Mouse (Mus musculus) kidney, postnatal 10 days (tissue): ENCODE data around the gene Nol4l.
A peak's percentile ranks its signal among the peaks of the same experiment; 100 is the strongest.
"Not testable (repeated sequence)": the region's sequence is repeated elsewhere in the genome, so short reads cannot be mapped to it uniquely, and the experiment has no call there.

Source experiments
- DNase-seq: peaks from one replicate; pipeline ENCODE4 v3.0.0; 2021; ENCODE audit warnings: mixed read lengths

Gene Nol4l

DNA sequence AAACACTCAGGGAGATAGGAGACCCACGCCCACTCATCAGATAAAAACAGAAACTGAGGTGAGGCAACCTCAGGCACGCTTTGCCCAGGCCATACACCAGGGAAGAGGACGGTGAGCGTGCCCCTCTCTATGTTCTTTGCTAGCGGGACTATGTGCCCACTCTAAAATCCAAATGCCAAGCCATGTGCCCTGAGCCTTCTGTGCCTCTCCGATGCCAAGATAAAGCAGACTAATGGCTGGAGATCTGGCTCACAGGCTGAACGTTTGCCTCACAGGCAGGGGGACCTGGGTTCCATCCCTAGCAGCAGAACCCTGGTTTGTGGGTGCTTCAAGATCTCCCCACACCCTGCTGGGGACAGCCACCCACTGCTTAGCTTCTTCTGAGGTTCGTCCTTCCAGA is 19.6 kb downstream of the Nol4l start:
- no peak for DNase-seq

GRCm38 (mm10) chr2:153509211-153510029 is 20.4 kb downstream of the Nol4l start:
- no peak for DNase-seq

- no peak for DNase-seq
These were observed 21.4 kb downstream of the Nol4l start for GRCm38 (mm10) chr2:153508405-153508804.

GRCm38 (mm10) chr2:153507969-153508368 is 21.8 kb downstream of the Nol4l start:
- no peak for DNase-seq

DNA sequence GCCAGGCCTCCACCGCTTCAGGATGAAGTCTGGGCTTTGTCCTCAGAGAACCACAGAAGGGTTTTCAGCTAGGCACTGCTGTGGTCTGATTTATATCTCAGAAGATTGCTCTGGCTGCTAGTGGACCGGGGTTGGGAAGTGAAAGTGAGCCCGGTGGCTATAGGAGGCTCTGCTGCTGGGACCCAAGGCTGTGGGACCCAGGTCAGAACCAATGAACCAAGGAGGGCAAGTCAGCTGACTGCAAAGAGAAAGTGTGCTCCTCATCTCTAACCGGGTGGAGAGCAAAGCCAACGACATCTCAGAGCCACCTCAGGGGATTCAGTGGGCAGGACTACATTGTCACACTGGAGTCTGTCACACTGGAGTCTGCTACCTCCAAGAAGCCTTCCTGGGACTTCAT is 23.4 kb downstream of the Nol4l start:
- DNase-seq: no peak

DNA sequence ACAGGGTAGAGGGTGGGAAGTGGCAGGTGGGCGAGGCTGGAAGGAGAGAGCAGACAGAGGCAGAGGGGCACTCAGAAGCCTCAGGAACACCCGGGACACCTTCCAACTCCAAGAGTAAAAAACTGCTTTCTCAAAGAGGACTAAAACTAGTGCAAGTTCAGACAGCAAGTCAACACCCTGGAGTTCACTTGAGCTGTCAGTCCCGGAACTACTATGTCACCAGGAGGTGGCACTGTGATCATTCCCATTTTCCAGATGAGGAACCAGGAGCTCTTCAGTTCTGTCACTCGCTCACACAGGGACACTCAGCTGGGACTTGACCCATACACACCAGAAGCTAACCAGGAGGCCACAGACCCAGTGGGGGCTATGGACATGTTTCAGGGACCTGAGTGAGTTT is 30.6 kb downstream of the Nol4l start:
- no peak for DNase-seq

- peak; percentile 59 for DNase-seq
These were observed 32.9 kb downstream of the Nol4l start for GRCm38 (mm10) chr2:153496898-153497297.

- DNase-seq: no peak
These were observed 33.5 kb downstream of the Nol4l start for GRCm38 (mm10) chr2:153496301-153496700.

DNA sequence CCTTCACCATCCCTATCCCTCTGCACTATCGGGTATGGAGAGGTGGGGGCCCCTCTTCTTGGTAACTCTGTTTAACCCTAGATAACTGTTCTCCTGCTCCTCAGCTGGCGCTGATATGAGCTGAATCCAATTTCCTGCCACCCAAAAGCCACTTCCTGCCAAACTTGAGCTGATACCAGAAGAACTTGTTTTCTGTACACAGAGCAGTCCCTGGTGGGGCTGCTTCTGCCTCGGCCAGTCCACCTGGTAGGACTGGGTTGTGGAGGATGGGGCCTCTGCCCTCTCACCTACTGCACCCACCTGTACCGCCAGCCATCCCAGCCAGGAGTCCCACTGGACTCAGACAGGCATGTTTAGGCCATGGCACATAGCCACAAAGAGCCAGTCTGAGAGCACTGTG is 34.0 kb downstream of the Nol4l start:
- DNase-seq: no peak

- not testable (repeated sequence) for DNase-seq
These were observed 34.4 kb downstream of the Nol4l start for GRCm38 (mm10) chr2:153495391-153495790.

DNA sequence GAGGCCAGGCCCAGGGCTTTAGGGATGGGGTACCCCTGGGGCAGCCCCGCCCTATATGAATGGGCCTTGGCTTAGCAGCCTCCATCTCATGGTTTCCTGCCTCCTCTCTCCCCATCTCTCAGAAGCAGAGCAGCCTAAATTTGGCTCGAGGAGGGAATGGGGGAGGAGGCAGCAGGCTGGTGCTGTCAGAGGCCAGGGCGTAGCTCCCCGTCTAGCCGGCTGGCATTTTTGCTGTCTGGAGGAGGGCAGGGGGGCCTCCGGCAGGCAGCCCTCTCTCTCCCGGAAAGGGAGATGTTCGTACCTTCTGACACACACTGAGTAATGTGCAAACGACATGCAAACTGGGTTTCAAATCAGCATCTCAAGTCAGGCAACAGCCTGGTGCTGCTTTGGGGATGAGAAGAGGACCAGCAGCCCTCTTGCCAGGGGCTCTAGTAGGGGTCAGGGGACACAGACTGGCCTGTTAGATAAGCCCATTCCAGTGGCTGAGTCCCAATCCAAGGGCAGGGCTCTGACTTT is 35.4 kb downstream of the Nol4l start:
- no peak for DNase-seq

DNA sequence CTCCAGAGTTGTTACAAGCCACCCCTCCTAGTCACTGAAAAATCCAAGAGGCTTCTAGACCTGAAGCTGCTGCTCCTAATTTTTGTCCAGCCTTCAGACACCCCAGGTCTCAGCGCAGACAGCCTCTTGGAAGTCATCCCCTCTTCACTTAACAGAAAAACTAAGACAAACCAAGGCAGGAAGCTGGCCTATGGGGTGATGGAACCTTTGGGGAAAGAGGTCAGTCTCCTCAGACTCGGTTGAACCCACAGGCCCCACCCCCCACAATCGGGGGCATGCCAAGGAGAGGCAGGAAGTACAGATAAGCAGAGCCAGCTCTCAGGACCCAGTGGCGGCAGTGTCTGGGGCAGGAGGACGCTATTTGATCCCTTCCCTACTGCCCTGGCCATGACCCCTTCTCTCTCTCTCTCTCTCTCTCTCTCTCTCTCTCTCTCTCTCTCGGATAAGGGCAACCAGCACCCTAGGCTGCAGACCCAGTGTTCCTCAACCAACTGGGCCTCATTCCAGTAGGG is 35.9 kb downstream of the Nol4l start:
- DNase-seq: peak; percentile 41

DNA sequence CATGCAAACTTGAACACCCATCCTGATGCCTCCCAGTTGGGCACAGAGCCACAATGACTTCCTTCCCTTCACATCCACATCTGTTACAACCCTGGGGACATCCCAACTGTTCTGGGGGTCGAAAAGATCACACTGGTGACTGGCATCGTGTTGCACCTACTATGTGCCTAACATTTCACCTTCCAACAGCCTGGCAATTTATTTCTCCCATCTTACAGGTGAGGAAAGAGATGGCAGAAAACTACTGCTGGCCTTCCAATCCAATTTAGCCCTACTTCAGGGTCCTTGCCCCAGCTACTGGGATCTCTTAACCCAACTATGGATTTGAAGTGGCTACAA is 36.4 kb downstream of the Nol4l start:
- no peak for DNase-seq

- DNase-seq: peak; percentile 85
These were observed 37.0 kb downstream of the Nol4l start, which contains the start of gene 4930404H24Rik for GRCm38 (mm10) chr2:153492573-153493392. Gene 4930404H24Rik (plus strand): TSS chr2:153492790.

- no peak for DNase-seq
These were observed 37.6 kb downstream of the Nol4l start for GRCm38 (mm10) chr2:153492179-153492517.

- DNase-seq: no peak
These were observed 38.1 kb downstream of the Nol4l start for GRCm38 (mm10) chr2:153491512-153492178.

DNA sequence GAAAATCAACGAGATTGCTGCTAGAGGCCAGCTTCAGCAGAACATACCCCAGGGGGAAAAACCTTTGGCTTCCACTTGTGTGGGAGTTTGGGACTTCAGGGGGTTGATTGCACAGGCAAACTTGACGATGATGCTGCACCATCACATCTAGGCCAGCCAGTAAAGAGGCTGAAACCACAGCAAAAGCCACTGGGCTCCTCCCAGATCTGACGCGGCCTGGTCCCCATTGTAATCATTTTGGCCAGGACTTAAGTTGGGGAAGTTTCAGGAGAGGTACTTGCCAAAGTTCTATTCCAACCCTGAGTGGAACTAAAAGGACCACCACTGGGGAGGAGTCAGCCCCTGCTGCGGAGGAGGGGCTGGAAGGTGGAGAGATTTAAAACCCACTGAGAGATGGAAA is 38.8 kb downstream of the Nol4l start:
- DNase-seq: no peak

DNA sequence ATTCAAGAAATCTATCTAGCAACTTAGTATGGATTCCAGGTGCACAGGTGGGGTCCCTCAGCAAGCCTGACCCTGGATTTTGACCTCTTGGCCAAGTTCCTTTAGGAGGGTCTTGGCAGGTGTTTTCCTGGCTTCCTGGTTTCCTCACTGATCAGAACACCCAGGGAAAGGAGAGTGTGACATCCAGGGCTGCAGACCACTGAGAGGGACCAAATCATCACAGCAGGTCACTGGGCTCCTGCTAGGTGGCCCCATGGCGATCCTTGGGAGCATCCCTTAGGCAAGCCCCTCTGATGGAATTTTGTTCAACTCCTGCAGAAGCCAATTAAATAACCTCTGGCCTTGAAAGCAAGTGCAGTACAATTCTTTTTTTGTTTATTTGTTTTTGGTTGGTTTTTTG is 39.7 kb downstream of the Nol4l start:
- no peak for DNase-seq

DNA sequence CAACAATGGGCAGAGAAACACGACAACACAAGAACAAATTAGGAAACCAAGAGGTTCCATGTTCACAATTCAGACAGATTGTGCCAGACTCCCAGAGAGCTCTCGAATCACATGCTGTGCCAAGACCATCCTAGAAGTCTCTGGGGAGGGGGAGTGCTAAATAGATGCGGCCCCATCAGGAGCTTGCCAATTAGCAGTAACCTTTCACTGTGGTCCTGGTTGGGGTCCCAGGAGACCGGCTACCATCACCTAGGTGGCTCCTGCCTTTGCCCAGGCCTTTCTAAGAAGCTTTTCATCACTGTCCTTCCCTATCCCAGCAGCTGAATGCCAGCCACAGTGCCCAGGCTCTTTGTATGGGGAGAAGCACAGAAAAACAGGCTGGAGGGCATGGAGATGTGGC is 45.7 kb downstream of the Nol4l start:
- no peak for DNase-seq

DNA sequence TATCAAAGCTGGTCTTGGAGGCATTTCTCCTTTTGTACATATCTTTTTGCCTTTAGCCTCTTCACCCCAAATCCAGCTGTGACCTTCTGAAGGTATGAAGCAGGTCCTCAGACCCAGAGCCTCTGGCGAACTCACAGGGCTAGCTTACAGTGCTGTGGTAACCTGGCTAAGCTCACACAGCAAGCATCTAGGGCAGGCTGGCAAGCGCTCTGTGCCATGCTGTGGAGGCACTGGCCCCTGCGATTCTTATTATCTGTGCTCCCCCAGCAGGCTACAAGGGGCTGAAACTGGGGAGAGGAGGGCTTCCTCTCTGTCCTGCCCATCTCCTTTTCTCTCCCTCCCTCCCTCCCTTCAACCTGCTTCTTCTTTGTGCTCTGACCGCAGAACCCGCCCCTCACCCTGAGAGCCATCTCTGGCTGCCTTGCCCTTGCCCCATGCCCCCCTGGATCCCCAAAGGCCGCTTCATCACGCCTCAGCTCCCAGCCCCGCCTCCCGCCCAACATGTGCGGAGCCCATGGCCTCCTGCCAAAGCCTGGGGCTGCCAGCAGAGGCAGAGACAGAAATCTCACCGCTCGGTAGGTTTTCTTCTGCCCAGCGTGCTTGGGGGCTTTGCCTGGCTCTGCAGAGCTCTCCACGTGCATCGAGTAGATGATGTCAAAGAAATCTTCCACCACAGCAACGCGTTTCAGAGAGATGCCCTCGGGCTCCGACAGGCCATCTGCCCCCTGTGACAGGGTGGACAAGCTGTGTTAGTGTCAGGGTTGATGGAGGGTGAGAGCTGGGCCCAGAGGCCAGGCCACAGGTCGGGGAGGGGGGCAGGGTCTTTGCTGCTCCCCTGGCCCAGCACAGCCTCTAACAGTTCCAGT is 46.4 kb downstream of the Nol4l start:
- DNase-seq: peak; percentile 85

DNA sequence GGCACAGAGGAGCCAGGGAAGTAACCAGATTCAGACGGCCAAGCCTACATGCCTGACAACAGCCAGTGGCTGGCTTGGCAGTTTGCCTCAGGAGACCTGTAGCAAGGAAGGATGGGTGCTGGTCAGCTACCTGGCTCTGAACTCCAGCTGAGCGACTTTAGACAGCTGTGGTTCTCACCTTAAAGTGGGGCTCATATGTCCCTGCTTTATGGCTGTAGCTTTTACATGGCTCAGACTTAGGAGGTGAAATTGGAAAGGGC is 48.0 kb downstream of the Nol4l start:
- DNase-seq: peak; percentile 50

DNA sequence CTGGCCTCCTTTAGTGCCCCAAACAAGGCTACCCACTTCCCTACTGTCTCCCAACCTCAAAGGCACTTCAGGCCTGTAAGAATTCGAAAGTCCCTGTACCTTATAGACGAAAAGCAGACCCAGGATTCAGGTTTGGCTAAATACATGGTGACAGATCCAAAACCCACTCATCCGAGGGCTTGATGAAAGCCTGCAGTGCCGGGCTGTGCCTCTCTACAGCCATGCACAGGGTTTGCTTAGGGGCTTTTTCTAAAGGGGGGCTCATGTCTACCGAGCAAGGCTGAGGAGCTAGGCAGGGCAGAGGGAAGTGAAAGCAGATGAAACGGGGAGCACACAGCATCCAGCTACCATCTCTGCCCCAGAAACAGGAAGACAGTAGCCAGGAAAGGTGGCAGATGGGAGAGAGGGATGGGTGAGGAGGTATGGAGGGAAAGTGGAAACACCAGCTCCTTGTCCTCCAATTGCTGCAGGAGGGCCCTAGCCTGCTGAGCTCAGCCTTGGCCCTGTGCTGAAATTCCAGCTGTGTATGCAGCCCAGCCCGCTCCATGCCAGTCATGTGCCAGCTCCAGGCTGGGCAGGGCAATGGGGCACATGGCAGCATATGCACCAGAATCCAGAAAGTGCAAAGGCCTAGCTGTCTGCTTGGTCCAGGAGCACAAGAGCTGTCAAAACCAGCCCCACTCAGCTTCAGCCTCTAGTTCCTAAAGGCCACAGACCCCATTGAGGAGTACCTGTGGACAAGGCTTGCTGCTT is 48.5 kb downstream of the Nol4l start:
- DNase-seq: peak; percentile 63
